Mouse (Mus musculus): ENCODE results near the gene Gm42906. TPM values are rescaled to one million over a fixed set of nuclear protein-coding genes. Genes with fewer than 3 reads are reported as not detected.

Gm42906 gene
- total and polyA plus RNA-seq, 2 experiments from 2014 or later: not detected

GRCm38 (mm10) chr5:151408124-151408900 lies 19.7 kb downstream of the Gm42906 start:
- ATAC-seq (no peak), DNase-seq (no peak)
- Histone ChIP-seq H3K27me3 (ENCODE audit: insufficient read depth, low read length) (no peaks in the 10 kb centered on the region), H3K9ac (no peak overlapping the region), H3K4me1 (ENCODE audit: insufficient read depth) (peaks cover 3% of the 10 kb centered on the region; the same call in 1 of the 2 replicates), H3K4me3 (ENCODE audit: low read depth, low read length) (no peak overlapping the region), H3K36me3 (ENCODE audit: insufficient read depth) (no peaks in the 10 kb centered on the region), H3K27ac (ENCODE audit: low read depth, low read length) (no peak overlapping the region), H3K9me3 (ENCODE audit: low read length) (no peaks in the 10 kb centered on the region), H3K4me2 (ENCODE audit: low read depth) (no peak overlapping the region)
- no peak for TF ChIP-seq CTCF (IDR thresholded peaks at IDR 0.05; ENCODE audit: low read depth)
- 21% methylated on average over 7 of the region's 7 CpGs for WGBS

DNA sequence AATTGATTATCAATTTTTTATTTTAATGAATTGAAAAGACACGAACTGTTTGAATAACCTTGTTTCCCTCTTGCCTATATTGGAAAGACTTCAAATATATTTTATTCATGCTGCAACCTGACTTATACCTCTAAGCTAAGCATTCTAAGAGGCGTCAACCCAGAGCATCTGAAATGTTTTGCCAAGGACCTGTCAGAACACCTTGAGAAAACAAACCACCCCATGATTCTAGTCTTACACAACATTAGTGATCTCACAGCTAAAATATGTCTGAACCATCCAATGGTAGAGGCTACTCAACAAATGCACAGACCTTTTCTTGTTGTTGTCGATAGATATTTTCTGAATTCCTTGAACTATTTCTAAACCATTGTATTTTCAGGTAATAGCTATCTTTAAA lies 20.5 kb downstream of the Gm42906 start:
- no peak overlapping the region for H3K27ac ChIP-seq (ENCODE audit: low read depth, low read length)
- H3K4me3 ChIP-seq (ENCODE audit: low read depth, low read length): no peak overlapping the region
- no peak overlapping the region for H3K9ac ChIP-seq
- H3K27me3 ChIP-seq (ENCODE audit: insufficient read depth, low read length): no peaks in the 10 kb centered on the region
- TF ChIP-seq CTCF (IDR thresholded peaks at IDR 0.05; ENCODE audit: low read depth): no peak
- no peaks in the 10 kb centered on the region for H3K9me3 ChIP-seq (ENCODE audit: low read length)
- DNase-seq: no peak
- WGBS: 88% methylated on average over 3 of the region's 3 CpGs
- H3K4me2 ChIP-seq (ENCODE audit: low read depth): no peak overlapping the region
- no peaks in the 10 kb centered on the region for H3K4me1 ChIP-seq (ENCODE audit: insufficient read depth)
- ATAC-seq: no peak
- no peaks in the 10 kb centered on the region for H3K36me3 ChIP-seq (ENCODE audit: insufficient read depth)

DNA sequence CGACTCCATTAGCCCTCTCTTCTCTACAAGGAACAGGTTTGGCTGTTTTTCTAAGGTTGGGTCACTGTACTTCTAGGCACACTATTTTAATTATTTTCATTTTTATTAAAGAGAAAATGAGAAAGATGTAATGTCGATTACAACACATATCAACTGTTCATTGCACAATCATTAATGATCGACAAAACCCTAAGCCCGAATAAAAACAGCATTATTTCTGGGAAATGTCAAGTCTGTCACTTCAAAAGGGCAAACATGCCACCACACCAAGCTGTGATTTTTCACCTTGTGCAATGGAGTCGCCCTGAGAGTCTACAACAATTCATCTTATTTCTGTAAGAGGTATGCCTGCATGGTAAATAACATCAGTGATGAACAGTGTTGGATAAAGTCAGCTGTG lies 21.7 kb downstream of the Gm42906 start:
- Histone ChIP-seq H3K4me1 (ENCODE audit: insufficient read depth) (no peaks in the 10 kb centered on the region), H3K27me3 (ENCODE audit: insufficient read depth, low read length) (no peaks in the 10 kb centered on the region)
- WGBS: 83% methylated on average over 5 of the region's 5 CpGs

GRCm38 (mm10) chr5:151405314-151405903 lies 22.6 kb downstream of the Gm42906 start:
- ATAC-seq: peak; percentile 86

More for the DNA sequence above, 21.7 kb downstream of the Gm42906 start:
- no peak overlapping the region for H3K9ac ChIP-seq
- no peak overlapping the region for H3K4me3 ChIP-seq (ENCODE audit: low read depth, low read length)
- H3K9me3 ChIP-seq (ENCODE audit: low read length): no peaks in the 10 kb centered on the region
- no peak overlapping the region for H3K27ac ChIP-seq (ENCODE audit: low read depth, low read length)
- H3K36me3 ChIP-seq (ENCODE audit: insufficient read depth): no peaks in the 10 kb centered on the region
- H3K4me2 ChIP-seq (ENCODE audit: low read depth): no peak overlapping the region
- no peak for TF ChIP-seq CTCF (IDR thresholded peaks at IDR 0.05; ENCODE audit: low read depth)
- ATAC-seq: no peak
- no peak for DNase-seq

GRCm38 (mm10) chr5:151403586-151403985 lies 24.4 kb downstream of the Gm42906 start:
- ATAC-seq: no peak
- no peak overlapping the region for H3K9ac ChIP-seq
- 19% methylated on average over 2 of the region's 2 CpGs for WGBS
- H3K4me3 ChIP-seq (ENCODE audit: low read depth, low read length): no peak overlapping the region
- no peaks in the 10 kb centered on the region for H3K36me3 ChIP-seq (ENCODE audit: insufficient read depth)
- H3K9me3 ChIP-seq (ENCODE audit: low read length): no peaks in the 10 kb centered on the region
- H3K27me3 ChIP-seq (ENCODE audit: insufficient read depth, low read length): no peaks in the 10 kb centered on the region
- no peak for DNase-seq
- H3K27ac ChIP-seq (ENCODE audit: low read depth, low read length): no peak overlapping the region
- no peaks in the 10 kb centered on the region for H3K4me1 ChIP-seq (ENCODE audit: insufficient read depth)
- no peak overlapping the region for H3K4me2 ChIP-seq (ENCODE audit: low read depth)
- TF ChIP-seq CTCF (IDR thresholded peaks at IDR 0.05; ENCODE audit: low read depth): no peak

More at GRCm38 (mm10) chr5:151405314-151405903, 22.6 kb downstream of the Gm42906 start:
- H3K4me1 ChIP-seq (ENCODE audit: insufficient read depth): no peaks in the 10 kb centered on the region
- no peak overlapping the region for H3K9ac ChIP-seq
- no peaks in the 10 kb centered on the region for H3K36me3 ChIP-seq (ENCODE audit: insufficient read depth)
- 7% methylated on average over 8 of the region's 8 CpGs for WGBS
- H3K9me3 ChIP-seq (ENCODE audit: low read length): no peaks in the 10 kb centered on the region
- no peak overlapping the region for H3K4me3 ChIP-seq (ENCODE audit: low read depth, low read length)
- no peak for TF ChIP-seq CTCF (IDR thresholded peaks at IDR 0.05; ENCODE audit: low read depth)
- peak overlapping the region; percentile 51; the same call in 1 of the 2 replicates for H3K27ac ChIP-seq (ENCODE audit: low read depth, low read length)
- no peak overlapping the region for H3K4me2 ChIP-seq (ENCODE audit: low read depth)
- H3K27me3 ChIP-seq (ENCODE audit: insufficient read depth, low read length): no peaks in the 10 kb centered on the region
- DNase-seq: peak; percentile 67

DNA sequence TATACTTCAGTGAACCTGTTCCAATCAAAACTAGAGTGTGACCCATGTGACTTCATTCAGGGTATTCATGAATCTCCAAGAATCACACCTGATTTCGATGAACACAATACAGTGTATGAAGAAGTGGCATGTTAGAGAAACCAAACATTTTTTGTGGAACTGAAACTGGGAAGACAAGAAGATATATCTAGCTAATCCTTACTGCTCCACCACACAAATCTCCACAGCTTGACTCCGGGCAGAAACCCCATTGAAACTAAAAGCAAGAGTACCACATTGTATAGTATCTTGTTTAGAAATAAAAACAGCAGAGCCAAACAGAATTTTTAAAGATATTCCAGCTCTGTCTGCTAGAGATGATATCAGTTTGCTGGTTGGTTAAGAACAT lies 27.4 kb downstream of the Gm42906 start:
- WGBS: 94% methylated on average over 2 of the region's 2 CpGs

GRCm38 (mm10) chr5:151399918-151400556 lies 27.9 kb downstream of the Gm42906 start:
- Histone ChIP-seq H3K27ac (ENCODE audit: low read depth, low read length) (no peak overlapping the region), H3K36me3 (ENCODE audit: insufficient read depth) (no peaks in the 10 kb centered on the region), H3K4me1 (ENCODE audit: insufficient read depth) (no peaks in the 10 kb centered on the region), H3K27me3 (ENCODE audit: insufficient read depth, low read length) (no peaks in the 10 kb centered on the region), H3K9ac (no peak overlapping the region), H3K9me3 (ENCODE audit: low read length) (no peaks in the 10 kb centered on the region), H3K4me2 (ENCODE audit: low read depth) (no peak overlapping the region), H3K4me3 (ENCODE audit: low read depth, low read length) (no peak overlapping the region)
- WGBS: 71% methylated on average over 7 of the region's 7 CpGs
- DNase-seq: no peak
- no peak for TF ChIP-seq CTCF (IDR thresholded peaks at IDR 0.05; ENCODE audit: low read depth)
- ATAC-seq: no peak; the same call in 1 of the 2 replicates

More for the DNA sequence above, 27.4 kb downstream of the Gm42906 start:
- no peaks in the 10 kb centered on the region for H3K4me1 ChIP-seq (ENCODE audit: insufficient read depth)
- no peak overlapping the region for H3K4me2 ChIP-seq (ENCODE audit: low read depth)
- no peak overlapping the region for H3K27ac ChIP-seq (ENCODE audit: low read depth, low read length)
- no peak for TF ChIP-seq CTCF (IDR thresholded peaks at IDR 0.05; ENCODE audit: low read depth)
- no peaks in the 10 kb centered on the region for H3K27me3 ChIP-seq (ENCODE audit: insufficient read depth, low read length)
- no peak overlapping the region for H3K4me3 ChIP-seq (ENCODE audit: low read depth, low read length)
- no peaks in the 10 kb centered on the region for H3K36me3 ChIP-seq (ENCODE audit: insufficient read depth)
- ATAC-seq (no peak), DNase-seq (no peak)
- H3K9me3 ChIP-seq (ENCODE audit: low read length): no peaks in the 10 kb centered on the region
- no peak overlapping the region for H3K9ac ChIP-seq
